Mouse (Mus musculus): Measurements from ENCODE around the gene Csf2rb2.

- TF ChIP-seq CTCF (conservative IDR thresholded peaks at IDR 0.05; ENCODE audit: insufficient read depth, insufficient read length, low read depth, low read length) (no peak), POLR2A (IDR thresholded peaks at IDR 0.05; ENCODE audit: low read depth, low read length) (no peak)
Measured at GRCm38 (mm10) chr15:78248410-78248809, 57.1 kb downstream of the Csf2rb2 start.

Measured in kidney, adult 2 months (tissue).